Mouse (Mus musculus): Measurements from ENCODE around the gene Rgs6.

Gene Rgs6

GRCm38 (mm10) chr12:82647876-82648275, 59.8 kb downstream of the Rgs6 start:
- DNase-seq (ENCODE audit: low read depth, low spot score), result no peak

GRCm38 (mm10) chr12:82649991-82650390, 61.9 kb downstream of the Rgs6 start:
- no peak for DNase-seq (ENCODE audit: low read depth, low spot score)

DNA sequence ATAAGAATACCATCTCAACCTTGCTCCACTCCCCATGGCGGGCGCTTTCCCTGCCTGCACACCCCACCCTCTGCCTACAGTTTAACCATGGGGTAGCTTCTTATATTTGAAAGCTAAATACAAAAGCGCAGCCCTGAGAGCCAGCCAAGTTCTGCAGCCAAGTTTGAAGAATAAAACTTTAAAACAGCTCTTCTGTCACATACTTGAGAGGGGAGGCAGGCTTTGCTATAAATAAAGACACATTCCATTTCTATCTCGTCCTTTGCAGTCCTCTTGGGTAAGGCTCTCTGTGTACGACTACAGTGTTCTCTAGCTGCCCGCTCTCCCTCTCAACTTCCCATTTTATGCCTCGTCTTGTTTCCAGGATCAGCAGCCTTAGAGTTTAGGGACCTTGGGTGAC, 76.5 kb downstream of the Rgs6 start:
- no peak for DNase-seq (ENCODE audit: low read depth, low spot score)

GRCm38 (mm10) chr12:82667441-82667840, 79.3 kb downstream of the Rgs6 start:
- no peak for DNase-seq (ENCODE audit: low read depth, low spot score)

GRCm38 (mm10) chr12:82670201-82670737, 82.2 kb downstream of the Rgs6 start:
- DNase-seq (ENCODE audit: low read depth, low spot score), result no peak

DNA sequence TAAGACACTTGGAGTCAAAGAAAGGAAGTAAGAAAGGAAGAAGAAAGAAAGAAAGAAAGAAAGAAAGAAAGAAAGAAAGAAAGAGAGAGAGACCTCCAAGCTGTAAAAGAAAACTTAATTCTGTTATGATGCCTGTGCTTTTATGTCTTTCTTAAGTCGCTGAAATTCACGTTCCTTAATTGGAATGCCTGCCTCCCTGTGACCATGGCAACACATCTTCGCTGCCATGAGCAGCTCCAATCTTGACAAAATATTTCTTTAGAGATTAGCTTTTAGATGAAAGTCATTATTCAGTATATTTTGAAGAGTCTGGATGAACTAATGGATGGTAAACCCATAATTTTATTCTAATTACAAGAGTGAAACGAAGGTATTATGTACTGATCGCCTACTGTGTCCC, 83.5 kb downstream of the Rgs6 start:
- DNase-seq (ENCODE audit: low read depth, low spot score), result no peak

DNA sequence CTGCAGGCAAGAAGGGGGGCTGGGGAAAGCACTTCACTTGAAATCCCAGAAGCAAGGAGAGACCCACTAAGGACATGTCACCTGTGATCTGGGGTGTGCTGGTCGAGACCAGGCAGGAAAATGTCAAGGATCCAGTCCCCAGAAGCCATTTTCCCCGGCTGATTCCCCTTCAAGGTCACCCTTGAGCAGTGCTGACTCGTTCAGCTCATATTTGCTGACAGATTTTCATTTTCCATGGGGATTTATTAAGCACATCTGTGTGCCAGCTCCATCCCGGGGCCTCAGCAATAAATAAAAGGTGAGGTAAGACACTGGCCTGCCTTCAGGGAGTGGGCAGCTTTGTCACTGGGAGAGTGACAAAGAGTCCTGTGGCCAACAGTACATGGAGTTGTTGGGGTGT, 87.0 kb downstream of the Rgs6 start:
- DNase-seq (ENCODE audit: low read depth, low spot score), result no peak

- DNase-seq (ENCODE audit: low read depth, low spot score), result no peak
Observed at GRCm38 (mm10) chr12:82687015-82687414, 98.9 kb downstream of the Rgs6 start.

GRCm38 (mm10) chr12:82698886-82699527, 110.9 kb downstream of the Rgs6 start:
- DNase-seq (ENCODE audit: low read depth, low spot score), result peak; percentile 5

- DNase-seq (ENCODE audit: low read depth, low spot score), result no peak
Observed at GRCm38 (mm10) chr12:82699528-82699905, 111.4 kb downstream of the Rgs6 start.

DNA sequence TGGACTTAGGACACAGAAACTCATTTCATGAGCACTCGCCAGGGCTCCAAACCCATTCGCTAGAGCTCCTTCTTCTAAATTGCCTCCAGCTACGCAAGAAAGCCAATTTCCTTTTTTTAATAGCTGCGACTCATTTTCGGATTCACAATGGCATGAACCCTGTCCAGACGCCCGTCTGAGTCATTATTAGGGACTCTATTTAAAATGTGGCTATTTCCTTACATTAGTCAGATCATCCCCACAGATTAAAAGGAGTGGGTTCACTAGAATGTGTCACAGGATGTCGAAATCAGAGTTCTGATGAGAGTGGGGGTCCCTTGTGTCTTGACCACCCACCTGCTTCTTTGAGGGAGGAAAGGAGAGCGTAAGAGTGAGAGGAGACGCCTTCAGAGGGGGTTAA, 112.1 kb downstream of the Rgs6 start:
- DNase-seq (ENCODE audit: low read depth, low spot score), result no peak

DNA sequence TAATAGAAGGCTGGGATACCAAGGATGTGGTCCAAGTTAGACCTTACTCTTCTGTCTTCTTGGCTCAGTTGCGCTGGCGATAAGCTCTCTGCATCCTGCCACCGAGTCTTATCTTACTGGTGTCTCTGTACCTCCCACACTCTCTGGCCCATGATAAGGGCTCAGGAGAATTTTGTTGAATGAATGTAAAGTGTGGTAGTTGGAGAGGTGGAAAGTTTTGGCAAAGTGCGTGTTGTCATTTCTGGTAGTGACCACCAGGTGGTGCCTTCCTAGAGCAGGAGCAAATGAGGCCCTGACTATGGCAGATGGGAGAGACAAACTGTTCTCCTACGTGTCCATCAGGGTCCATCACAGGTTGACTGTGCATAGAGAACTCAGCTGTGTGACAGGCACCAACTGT, 112.7 kb downstream of the Rgs6 start:
- peak; percentile 18 for DNase-seq (ENCODE audit: low read depth, low spot score)

DNA sequence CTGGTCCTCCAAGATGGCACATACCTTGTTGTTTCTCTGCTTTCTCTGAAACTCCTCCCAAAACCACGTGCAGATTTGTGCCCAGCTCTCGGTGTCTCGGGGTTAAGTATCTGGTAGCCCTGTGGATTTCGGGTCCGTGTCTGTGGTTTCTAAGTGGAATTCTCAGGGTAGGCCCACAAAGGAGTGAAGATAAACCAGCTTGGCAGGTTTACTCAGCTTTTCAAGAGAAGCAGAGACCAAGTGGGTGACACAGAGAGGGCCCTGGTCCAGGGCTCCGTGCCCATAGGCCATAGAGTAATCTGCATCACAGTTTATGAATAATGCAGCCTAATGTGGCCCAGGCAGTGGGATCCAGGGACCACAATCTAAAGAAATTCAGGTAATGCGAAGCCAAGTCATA, 113.3 kb downstream of the Rgs6 start:
- no peak for DNase-seq (ENCODE audit: low read depth, low spot score)

DNA sequence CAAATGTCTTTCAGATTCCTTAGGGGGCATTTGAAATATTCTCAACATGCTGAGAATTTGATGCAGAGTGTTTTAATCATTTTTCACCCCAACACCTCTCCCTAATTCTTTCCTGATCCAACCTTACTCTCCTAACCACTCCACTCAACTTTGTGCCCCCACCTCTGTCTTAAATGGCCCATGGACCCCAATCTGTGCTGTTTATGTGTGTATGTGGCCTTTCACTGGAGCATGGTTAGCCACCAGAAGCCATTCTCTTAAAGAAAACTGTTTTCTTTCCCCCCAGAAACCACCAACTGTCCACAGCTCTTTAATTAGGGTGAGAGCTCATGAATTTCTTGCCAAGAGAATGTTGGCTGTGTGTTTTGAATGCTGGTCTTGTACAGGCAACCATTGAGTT, 122.3 kb downstream of the Rgs6 start:
- no peak for DNase-seq (ENCODE audit: low read depth, low spot score)

GRCm38 (mm10) chr12:82714284-82714683, 126.2 kb downstream of the Rgs6 start:
- DNase-seq (ENCODE audit: low read depth, low spot score), result no peak

DNA sequence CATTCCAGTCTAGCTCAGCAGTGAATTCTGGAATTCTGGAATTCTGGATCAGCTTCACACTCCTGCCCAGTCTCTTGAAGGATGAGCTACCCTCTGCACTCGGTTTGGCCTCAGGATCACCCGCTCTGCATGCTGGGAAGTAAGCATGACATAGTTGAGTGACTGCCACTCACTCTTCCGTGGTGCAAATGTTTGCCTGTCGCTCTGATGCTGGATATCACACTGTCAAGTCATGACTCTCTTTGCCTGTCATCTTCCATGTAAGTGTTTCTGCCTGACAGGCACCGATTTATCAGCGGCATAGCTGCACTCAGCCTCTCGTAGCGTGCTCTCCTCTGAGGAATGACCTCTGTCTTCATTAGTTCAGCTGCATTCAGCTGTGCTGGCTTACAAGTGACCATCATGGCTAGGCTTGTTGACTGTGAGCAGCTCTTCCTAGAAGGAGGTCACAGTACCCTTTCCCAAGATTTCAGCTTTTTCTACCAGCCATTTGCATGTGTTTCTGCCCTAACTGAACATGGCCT, 135.0 kb downstream of the Rgs6 start:
- no peak for DNase-seq (ENCODE audit: low read depth, low spot score)

DNA sequence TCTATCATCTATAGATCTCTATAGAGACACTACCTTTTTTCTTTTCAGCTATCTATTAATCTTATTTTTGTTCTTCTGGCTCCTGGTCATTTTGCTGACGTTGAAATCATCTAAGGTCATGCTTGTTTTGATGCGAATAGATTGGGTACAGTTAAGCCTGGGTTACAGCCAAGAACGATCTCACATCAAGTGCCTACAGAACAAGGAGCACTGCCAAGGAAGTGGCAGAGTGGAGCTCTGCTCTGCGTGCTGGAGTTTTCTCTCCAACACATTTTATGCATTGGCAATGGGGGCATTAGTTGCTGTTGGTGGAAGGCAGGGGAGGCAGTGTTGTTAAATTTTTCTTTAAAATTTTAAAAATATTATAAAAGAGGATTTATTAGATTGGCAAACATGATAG, 138.2 kb downstream of the Rgs6 start:
- DNase-seq (ENCODE audit: low read depth, low spot score), result no peak

DNA sequence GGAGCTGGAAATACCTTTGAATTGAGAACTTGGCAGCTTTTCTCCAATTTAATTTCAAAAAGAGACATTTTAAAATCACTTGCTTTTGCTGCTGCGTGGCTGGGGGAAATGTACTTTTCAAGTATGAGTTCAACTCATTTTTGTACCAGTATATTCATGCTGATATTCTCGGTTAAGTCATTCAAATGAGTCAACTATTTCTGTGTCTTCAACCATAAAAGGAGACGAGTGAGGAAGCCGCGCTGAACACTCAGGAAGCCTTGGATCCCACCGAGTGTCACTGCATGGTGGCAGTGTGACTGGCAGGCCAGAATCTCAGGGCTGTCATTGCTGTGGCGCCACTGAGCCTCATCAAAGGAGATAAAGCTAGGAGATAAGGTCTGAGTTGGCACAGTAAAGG, 143.5 kb downstream of the Rgs6 start:
- no peak for DNase-seq (ENCODE audit: low read depth, low spot score)

DNA sequence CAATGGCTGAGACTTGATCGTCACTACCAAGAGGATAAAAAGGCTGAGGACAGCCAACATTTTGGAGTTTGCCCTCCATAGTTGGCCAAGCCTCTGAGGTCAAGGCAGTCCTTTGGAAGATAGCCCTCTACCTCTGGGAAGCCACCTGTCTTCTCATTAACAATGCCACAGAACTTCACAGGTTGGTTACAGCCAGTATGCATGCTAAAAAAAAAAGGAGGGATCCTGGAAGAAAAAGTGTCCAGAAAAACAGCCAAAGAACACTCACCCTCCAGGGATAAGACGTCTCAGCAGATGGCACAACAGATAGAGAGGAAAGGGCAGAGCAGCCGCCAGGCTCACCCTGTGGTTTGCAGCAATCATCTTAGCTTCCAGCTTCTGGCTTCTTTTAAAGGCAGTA, 154.9 kb downstream of the Rgs6 start:
- DNase-seq (ENCODE audit: low read depth, low spot score), result no peak

- no peak for DNase-seq (ENCODE audit: low read depth, low spot score)
Observed at GRCm38 (mm10) chr12:82744026-82744425, 155.9 kb downstream of the Rgs6 start.

- DNase-seq (ENCODE audit: low read depth, low spot score), result no peak
Observed at GRCm38 (mm10) chr12:82744826-82745225, 156.7 kb downstream of the Rgs6 start.

DNA sequence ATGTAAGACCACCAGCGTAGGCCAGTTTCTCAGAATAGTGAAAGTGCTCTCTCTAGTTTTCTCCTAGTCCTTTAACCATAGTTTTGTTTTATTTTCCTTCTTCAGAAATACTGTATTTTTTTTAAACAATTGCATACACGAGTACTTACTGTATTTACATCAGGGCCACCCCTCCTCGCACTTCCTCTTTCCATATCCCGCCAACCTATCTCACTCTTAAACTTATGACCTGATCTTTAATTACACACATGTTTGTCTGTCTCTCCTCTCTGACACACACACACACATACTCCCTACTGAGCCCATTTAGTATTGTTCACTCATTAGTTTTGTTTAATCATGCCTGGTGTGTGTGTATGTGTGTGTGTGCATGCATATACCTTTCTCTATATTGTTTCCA, 159.0 kb downstream of the Rgs6 start:
- DNase-seq (ENCODE audit: low read depth, low spot score), result no peak

DNA sequence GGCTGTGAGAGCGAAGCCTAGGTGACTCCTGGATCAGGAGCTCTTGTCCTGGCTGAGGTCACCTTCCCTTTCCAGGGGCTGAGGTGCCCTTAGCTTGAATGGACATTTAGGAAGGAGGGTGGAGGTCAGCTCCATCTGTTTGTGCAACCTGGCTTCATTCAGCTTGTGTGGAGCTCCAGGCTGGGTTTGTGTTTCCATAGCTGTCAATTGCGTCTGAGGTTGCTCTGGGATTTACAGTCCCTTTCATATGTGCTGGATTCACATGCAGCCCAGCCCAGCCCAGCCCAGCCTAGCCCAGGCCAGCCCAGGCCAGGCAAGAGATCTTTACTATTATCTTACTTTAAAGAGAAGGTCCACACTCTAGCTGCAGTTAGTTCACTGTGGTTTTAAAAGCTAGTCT, 163.8 kb downstream of the Rgs6 start:
- no peak for DNase-seq (ENCODE audit: low read depth, low spot score)

DNA sequence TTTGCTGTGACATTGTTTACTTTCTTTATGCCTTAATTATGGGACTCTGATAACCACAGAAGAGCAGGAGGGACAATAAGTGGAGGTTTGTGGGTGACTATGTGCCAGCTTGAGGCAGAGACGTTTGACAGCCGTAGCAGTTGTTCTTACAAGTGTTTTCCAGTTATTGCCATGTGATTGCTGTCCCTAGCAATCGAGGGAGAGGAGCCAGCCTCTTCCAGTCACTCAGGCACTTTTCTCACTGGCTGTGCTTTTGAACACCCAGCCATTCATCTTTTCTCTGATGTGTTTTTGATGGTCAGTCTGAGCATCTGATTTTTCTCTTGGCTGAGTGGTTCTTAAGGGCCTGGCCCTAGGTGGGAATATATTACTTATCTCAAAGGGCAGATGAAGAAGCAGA, 166.4 kb downstream of the Rgs6 start:
- DNase-seq (ENCODE audit: low read depth, low spot score), result no peak
